Mouse (Mus musculus) heart, adult 2 months (tissue): Measurements from ENCODE around the gene Tjp1.

Source experiments
- CTCF ChIP-seq: fragments of 200-600 bp; IDR thresholded peaks from 2 replicates; pipeline ENCODE4 v1.8.1; 2022; ENCODE audit warnings: antibody characterized with exemption, mild to moderate bottlenecking, moderate library complexity
- EP300 ChIP-seq: fragments of 200-500 bp; IDR thresholded peaks from 2 replicates; pipeline ENCODE4 v1.6.1; 2011; ENCODE audit warnings: low read depth, low read length, control low read depth; ENCODE audit not compliant: insufficient read depth
- POLR2A ChIP-seq: fragments of 200-500 bp; IDR thresholded peaks from 2 replicates; pipeline ENCODE4 v1.6.1; 2011; ENCODE audit warnings: mild to moderate bottlenecking, low read depth, low read length, control low read depth; ENCODE audit not compliant: insufficient read depth

DNA sequence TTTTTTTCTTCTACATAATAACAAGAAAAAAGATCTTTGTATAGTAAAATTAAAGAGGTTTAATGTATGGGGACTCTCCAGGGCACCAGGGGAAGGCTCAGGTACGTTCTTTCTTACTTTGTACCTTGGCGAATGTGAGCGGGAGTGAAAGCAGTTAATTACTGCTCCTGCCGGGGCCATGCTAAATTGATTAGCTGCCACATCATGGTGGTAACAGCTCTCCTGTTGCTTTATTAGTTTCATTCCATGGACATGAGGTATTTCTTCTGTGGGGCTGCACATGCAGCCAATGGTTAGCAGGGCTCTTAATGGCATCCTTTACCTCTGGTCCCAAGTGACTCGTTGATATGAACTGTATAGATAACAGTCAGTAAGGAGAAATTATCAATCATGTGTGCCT, 18.2 kb upstream of the Tjp1 start:
- no peak for TF ChIP-seq CTCF
- TF ChIP-seq POLR2A, result no peak
- TF ChIP-seq EP300, result no peak
